Mouse (Mus musculus): ENCODE measurements at regions not wholly inside any gene's neighbourhood (a gene's known extent, or its start where the extent isn't known, plus 50 kb on each side); places are given as distances from the start of the nearest gene placed in this dataset.
A peak's percentile ranks its signal among the peaks of the same experiment; 100 is the strongest.

- peak in 1 of 2 experiments; percentile 21 for DNase-seq
These were observed 170.0 kb downstream of the Ppargc1a start for GRCm38 (mm10) chr5:51397528-51397927.

GRCm38 (mm10) chr5:51391319-51391718 is 176.2 kb downstream of the Ppargc1a start:
- DNase-seq: peak; percentile 76 to 81

DNA sequence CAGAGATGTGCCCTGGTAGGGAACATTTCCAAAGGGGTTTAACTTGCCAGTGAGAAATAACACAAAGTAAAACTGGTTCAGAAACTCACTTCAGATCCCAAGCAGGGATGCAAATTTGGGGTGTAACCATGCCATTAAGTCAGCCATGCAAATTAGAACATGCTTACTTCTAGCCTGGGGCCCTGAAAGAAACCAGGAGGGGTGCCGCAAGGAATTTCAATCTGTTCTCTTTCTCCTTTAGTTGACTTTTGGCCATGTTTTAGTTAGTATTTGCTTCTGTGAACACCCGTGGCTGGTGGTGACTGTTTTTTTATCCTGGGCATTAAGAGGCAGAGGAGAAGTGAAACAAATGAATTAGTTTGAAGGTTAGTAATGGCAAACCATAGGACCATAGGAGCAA is 179.8 kb downstream of the Ppargc1a start:
- peak in 1 of 2 experiments; percentile 58 for DNase-seq

- no peak for DNase-seq
These were observed 181.1 kb downstream of the Ppargc1a start for GRCm38 (mm10) chr5:51386409-51386808.

GRCm38 (mm10) chr5:51384278-51384677 is 183.2 kb downstream of the Ppargc1a start:
- DNase-seq: no peak

DNA sequence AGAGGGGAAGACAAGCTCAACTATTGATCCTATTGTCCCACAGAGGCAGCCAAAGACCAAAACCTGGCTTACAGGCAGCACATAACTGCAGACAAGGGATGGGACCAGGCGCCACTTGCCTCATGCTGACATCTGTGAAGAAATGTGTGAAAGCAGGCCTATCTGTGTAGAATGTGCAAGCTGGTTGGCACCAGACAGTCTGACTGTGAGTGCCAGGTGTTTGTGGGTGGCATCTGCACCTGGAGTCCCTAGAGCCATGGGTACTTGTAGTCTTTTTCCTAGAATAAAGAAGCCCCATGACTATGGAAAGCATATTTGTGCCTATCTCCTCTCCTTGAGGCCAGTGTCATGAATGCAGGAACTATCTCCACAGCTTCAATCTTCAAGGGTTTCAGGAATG is 208.4 kb downstream of the Ppargc1a start:
- DNase-seq: no peak

DNA sequence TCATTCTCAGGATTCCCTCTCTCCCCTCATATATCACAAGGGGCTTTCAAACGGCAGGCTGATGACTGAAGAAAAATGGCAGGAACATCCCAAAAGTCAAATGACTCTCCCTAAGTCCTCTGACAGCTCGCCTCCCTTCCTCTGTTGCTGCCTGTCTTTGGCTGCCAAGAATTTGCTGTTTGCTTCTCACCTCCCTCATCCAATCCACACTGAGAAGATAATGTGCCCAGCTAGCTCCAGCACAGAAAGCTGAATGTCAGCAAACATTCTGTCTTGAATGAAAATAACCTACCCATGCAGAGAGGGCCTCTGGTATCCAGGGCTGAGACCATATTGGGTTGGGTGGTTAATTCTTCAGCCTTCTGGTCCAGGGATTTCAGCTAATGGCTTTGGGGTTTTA is 219.3 kb downstream of the Ppargc1a start:
- no peak for DNase-seq

DNA sequence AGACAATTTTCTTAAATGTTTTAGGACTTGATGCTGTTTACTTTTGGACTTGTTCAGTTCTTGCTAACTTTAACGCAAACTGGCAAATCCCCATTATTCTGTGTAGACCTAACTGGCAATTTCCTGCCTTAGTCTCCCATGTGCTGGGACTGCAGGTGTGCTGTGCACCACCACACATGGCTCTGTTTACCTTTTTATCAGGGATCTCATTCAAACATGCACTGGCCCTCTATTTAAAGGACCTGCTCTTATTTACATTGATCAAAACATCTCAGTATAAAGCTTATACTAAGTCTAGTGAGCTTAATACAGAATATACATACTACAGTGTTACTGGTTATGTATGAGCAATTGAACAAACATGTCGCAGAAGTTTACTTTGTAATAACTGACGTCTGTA is 238.4 kb downstream of the Ppargc1a start:
- no peak for DNase-seq

GRCm38 (mm10) chr5:51289191-51289590 is 278.3 kb downstream of the Ppargc1a start:
- no peak for DNase-seq

DNA sequence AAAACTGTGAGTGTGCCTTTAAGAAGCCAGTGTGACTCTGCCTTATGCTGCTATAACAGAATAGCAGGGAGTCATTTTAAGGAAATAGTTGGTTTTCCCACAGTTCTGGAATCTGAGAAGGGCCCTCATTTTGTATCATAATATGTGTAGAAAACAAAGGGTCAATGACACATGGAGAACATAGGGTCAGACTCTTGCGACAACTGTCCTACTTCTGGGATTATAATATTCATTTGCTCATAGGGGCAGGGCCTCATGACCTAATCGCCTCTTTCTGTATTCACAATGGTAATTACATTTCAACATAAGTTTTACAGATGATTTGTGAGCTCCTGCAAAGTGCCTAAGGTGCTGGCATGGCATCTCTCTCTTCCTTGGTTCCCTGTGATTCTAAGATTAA is 279.3 kb downstream of the Ppargc1a start:
- no peak for DNase-seq

- DNase-seq: no peak
These were observed 326.4 kb downstream of the Ppargc1a start for GRCm38 (mm10) chr5:51241156-51241555.

- no peak for DNase-seq
These were observed 333.5 kb downstream of the Ppargc1a start for GRCm38 (mm10) chr5:51234004-51234355.

DNA sequence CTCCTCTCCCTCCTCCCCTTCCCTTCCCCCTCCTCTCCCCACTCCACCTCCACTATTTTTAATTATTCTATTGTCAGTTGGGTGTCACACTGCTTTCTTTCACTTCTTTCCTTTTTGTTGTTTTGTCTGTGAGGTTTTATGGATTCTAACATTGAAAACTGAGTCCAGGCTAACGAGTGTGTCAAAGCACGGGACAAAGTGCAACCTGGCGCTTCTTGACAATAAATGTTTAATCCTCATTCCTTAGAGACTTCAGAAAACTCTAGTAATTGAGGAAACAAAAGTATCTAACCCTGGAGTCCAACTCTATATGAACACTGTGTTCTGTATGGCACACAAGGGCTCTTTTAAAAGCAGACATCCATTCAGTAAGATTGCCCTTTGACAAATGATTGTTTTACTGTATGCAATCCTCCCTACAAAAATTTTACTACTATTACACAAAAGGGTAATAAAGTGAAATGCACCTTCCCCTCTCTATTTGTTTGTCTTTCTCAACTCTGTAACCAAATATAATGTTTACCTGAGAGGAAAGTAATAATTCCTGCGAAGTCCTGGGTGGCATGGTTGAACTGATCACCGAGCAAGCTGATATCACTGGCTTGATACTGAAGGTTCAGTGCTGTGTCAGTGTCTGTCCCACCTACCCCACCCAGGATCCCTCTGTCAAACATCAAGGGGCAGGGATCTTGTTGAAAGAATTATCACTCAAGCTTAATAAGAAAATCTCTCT is 334.1 kb downstream of the Ppargc1a start:
- DNase-seq: peak; percentile 35 to 40

GRCm38 (mm10) chr5:51229806-51230205 is 337.7 kb downstream of the Ppargc1a start:
- no peak for DNase-seq

DNA sequence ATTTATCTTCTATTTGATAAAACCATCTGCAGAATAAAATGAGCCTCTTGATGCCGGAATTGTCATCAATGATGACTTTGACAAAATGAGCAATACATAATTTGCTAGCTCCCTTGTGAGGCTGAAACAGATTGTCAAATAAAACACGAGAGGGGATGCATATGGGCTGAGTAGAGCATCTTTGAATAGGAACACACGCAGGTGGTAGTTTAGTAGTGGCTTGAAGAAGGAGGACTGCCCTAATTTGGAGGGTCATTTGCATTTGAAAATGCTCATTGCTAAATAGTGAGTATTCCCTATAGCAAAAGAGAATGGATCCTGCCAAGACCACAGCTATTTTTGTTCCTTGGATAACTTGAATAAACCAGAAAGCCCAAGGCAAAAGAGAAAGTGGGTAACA is 339.5 kb downstream of the Ppargc1a start:
- DNase-seq: no peak

- DNase-seq: no peak
These were observed 364.3 kb downstream of the Ppargc1a start for GRCm38 (mm10) chr5:51203266-51203665.

DNA sequence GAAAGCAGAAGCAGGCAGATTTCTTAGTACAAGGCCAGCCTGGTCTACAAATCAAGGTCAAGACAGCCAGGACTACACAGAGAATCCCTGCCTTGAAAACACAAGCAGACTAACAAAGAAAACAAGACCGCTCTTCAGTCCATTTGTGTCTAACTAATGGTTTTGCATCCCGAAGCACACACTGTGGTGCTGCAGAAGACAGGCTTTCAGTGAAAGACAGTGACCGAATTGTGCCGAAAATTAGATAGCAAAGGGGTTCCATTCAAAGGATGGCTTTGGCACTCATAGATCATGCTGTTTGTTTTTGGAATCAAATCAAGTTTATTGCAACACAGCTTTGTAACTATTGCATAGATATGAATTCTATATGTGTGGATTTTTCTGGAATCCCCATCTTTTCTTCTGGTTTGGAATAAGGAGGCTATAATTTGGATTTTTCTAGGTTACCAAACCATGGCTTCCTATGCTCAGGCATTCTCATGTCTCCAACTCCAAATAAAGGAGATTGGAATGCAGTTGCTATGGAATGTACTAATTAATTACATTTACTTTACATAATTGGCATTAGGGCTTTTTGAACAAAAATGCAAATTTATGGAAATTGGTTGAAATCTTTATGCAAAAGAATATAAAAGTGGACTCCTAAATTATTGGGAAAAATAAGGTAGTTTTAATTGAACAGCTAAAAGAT is 364.9 kb downstream of the Ppargc1a start:
- DNase-seq: no peak

DNA sequence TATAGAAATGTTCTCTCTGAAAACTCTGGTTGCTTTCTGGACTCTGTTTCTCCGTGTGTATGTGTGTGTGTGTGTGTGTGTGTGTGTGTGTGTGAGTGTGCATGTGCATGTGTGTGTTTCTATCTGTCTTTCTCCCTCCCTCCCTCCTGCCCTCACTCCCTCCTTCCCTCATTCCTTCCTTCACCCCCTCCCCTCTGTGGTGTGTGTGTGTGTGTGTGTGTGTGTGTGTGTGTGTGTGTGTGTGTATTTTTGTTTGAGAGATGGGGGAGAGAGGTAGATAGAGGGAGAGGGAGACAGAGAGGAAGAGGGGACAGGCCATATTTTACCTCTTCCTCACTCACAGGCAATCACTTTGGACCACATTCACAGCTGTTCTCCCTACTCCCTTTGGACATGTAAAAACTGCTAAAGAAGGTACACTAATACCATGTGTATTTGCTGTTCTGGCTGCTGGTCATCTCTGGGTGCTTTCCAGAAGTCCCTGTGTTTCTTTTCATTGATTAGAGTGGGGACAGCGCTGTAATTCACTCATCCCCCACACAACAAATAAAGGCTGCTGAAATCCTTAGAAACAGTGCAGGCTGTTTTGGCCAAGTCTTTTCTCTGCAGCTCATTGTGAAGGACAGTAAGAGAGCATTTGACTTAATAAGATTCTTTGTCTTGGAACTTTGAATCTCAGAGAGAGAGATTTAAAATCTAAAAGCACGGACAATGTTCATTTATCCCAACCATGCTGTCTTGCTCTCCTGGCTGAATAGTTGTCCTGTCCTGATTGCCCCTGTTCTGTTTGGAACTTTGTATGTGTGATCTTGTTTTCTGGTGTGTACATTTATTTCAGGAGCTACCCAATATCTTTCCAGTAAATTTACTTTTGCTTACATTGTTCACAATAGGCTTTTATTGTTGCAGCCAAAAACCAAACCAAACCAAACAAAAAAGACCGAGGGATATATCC is 370.9 kb downstream of the Ppargc1a start:
- no peak for DNase-seq

- DNase-seq: peak in 1 of 2 experiments; percentile 2
These were observed 376.9 kb downstream of the Ppargc1a start for GRCm38 (mm10) chr5:51190661-51191060.

DNA sequence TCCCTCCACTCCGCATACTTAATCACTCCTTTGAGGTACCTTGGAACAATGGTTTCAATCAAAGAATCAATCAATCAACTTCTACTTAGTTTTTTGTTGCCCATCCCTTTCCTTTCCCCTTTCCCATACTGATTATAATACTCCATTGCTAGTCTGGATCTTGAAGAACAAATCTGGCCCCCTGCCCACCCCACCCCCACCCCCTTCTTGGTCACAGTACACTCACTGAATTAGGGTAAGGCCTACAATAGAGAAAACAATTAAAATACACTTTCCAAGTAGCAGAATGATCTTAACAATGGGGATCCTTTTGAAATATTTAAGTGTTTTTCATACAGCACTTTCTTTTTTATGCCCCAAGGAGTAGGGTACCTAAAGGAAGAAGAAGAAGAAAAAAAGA is 397.7 kb downstream of the Ppargc1a start:
- no peak for DNase-seq

DNA sequence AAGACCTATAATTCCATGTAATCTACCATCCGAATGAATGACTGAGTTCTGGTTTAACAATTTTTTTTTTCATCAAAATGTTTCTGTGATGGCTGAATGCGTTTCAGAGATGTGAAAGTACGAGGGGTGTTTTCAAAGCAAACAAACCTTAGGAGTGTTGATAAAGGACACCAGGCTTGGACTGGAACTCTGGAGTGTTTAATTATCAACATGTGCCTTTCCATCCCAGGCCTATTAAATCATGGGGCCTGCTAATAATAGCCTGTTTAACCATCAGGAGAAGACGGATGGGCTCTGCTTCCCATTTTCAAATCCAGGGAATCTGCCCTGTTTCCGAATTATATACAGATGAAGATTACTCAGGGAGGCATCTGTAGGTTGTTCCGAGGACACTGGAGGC is 399.3 kb downstream of the Ppargc1a start:
- peak in 1 of 2 experiments; percentile 20 for DNase-seq

GRCm38 (mm10) chr5:51156901-51157300 is 410.6 kb downstream of the Ppargc1a start:
- no peak for DNase-seq

GRCm38 (mm10) chr5:51144842-51145241 is 422.7 kb downstream of the Ppargc1a start:
- DNase-seq: peak in 1 of 2 experiments; percentile 8
